Mouse (Mus musculus) mouse embryonic stem cell (cell line): Measurements from ENCODE around the gene Cep170b.

Source experiments
- in situ Hi-C, 2 experiments: fragments of 300-500 bp; cut with MboI; formaldehyde crosslinking; loops; 1 replicate in 1 of 2; 3 replicates in 1 of 2; pipeline ENCODE4 v1.14.3; 2019 to 2020; ENCODE audit warnings: low sequenced_read_pairs in 2 of 2, low pct_unique_long_range_greater_than_20kb in 1 of 2, mixed read lengths in 1 of 2; ENCODE audit not compliant: unreplicated experiment in 1 of 2

Cep170b gene

GRCm38 (mm10) chr12:112750976-112751375, 30.7 kb downstream of the Cep170b start:
- in situ Hi-C loops = loop anchor here in 1 of 2 experiments (5.0 kb wide), 1 partner anchor 86 kb away; no protein-coding TSS in a partner anchor

DNA sequence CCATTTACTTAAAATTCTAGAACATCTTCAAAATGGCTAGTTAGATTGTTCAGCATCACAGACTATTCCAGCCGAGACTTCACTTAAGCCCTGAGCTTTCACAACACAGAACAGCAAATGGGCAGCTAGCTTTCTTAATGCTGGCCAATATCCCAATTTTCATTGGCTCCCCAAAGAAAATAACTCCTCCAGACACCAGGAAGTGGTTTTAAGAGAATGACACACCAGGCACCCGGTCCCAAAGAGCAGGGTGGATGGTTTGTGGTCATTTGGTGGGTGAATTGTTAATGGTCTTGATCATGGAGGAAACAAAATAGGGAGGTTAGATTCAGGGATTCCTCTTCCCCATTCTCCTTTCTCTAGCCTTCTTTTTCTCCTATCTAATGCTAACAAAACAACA, 32.1 kb downstream of the Cep170b start:
- in situ Hi-C loops = loop anchor here in 1 of 2 experiments (5.0 kb wide), 1 partner anchor 85 kb away; no protein-coding TSS in a partner anchor

DNA sequence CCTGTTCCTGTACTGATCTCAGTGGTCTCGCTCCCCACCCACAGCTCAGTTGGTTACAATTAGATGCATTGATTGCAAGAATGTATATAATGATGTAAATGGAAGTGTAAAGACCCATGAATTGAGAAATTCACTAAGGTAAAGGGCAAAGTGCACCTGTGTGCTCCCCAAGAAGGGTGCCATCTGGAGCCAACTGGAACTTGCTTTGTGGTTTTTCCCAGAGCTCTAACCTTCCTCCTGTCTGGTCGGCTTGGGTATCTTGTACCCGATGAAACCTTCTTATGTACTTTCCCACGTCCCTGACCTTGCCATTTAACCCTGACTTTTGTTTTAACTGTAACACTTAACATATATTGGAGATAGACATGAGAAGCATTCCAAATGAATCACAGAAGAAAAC, 35.6 kb downstream of the Cep170b start:
- in situ Hi-C loops = no loop called here

DNA sequence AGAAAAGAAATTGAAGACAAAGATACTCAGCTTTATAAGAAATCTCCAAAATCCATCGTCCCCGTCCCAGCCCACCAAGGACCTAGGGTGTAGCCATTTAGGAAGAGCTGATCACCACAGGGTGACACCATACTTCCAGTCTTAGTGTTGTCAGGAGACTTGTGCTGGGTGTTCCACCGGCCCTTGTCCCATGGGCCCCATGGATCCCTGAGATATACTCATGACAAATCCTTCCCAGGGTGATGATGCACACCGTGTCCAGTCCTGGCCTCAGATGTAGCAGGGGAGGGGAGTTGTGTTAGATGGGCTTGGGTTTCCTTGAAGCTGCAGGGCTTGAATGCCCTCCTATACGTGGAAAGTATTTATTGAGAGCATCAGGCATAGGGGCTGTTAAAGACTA, 37.6 kb downstream of the Cep170b start:
- in situ Hi-C loops = no loop called here

GRCm38 (mm10) chr12:112759471-112759870, 39.2 kb downstream of the Cep170b start:
- in situ Hi-C loops = no loop called here

GRCm38 (mm10) chr12:112760154-112760926, 40.1 kb downstream of the Cep170b start, which contains the start of gene Pld4:
Gene Pld4, plus strand, starts transcription at chr12:112760655.
- in situ Hi-C loops = no loop called here

- in situ Hi-C loops = no loop called here
Measured at GRCm38 (mm10) chr12:112761411-112761810, 41.2 kb downstream of the Cep170b start.

GRCm38 (mm10) chr12:112762018-112762417, 41.8 kb downstream of the Cep170b start:
- in situ Hi-C loops = no loop called here

GRCm38 (mm10) chr12:112763176-112763575, 42.9 kb downstream of the Cep170b start:
- in situ Hi-C loops = no loop called here

DNA sequence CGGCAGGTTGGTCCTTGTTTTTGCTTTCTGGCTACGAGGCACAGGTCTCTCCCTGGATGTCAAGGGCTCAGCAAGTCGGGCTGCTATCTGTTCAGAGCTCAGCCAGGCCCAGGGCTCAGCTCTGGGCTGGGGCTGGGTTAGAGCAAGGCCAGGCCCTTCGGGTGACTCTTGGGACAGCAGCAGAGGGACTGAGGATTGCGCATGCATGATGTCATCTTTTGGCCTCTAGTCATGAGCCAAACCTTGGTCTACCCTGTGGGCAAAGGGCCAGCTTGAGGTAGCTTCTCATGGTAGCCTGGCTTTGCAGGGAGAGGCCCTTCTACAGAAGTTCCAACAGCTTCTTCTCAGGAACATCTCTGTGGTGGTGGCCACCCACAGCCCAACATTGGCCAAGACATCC, 43.9 kb downstream of the Cep170b start:
- in situ Hi-C loops = no loop called here

- in situ Hi-C loops = no loop called here
Measured at GRCm38 (mm10) chr12:112764991-112765390, 44.7 kb downstream of the Cep170b start.

- in situ Hi-C loops = no loop called here
Measured at GRCm38 (mm10) chr12:112766586-112766985, 46.3 kb downstream of the Cep170b start.

- in situ Hi-C loops = no loop called here
Measured at GRCm38 (mm10) chr12:112767036-112767890, 47.0 kb downstream of the Cep170b start.

DNA sequence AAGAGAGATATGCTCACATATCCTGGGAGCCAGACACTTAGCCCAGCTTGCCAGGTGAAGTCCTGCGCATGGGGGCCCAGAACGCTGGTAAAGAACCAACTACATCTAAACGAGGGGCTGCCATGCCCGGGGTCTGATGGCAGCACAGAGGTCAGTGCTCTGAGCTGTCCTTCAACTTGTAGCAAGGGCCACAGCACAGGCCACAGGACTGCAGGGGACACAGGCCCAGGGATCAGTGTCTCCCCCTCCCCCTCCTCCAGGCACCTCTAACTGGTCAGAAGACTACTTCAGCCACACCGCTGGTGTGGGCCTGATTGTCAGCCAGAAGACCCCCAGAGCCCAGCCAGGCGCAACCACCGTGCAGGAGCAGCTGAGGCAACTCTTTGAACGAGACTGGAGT, 47.9 kb downstream of the Cep170b start:
- in situ Hi-C loops = no loop called here

GRCm38 (mm10) chr12:112769031-112769430, 48.8 kb downstream of the Cep170b start:
- in situ Hi-C loops = no loop called here

DNA sequence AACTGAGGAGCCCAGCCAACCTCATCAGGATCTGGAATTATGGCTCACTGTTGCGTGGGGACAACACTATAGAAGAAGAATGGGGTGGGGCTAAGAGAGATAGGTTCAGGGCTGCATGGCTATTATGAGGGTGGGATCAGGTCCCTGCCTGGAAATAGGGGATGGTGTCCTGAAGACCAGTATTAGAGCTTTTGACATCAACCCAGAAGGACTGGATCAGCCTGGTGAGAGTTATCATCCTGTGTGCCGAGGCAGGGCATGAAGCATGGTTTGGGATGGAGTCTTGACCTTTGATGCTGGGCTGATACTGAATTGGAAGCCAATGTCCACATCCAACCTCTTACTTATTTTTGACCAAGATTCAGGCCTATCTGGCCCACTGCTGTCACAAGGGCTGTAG, 49.5 kb downstream of the Cep170b start:
- in situ Hi-C loops = no loop called here

- in situ Hi-C loops = no loop called here
Measured at GRCm38 (mm10) chr12:112770396-112770795, 50.1 kb downstream of the Cep170b start.

- in situ Hi-C loops = no loop called here
Measured at GRCm38 (mm10) chr12:112772306-112772705, 52.1 kb downstream of the Cep170b start.

GRCm38 (mm10) chr12:112773366-112773765, 53.1 kb downstream of the Cep170b start:
- in situ Hi-C loops = no loop called here
